Mouse (Mus musculus) ES-E14 (cell line): ENCODE measurements around the gene Ankub1. TPM values are rescaled to one million over a fixed set of nuclear protein-coding genes. Genes with fewer than 3 reads are reported as not detected.

Source experiments
- DNase-seq: peaks from one replicate; pipeline ENCODE4 v3.0.0-alpha.2; 2013; ENCODE audit warnings: low read depth, low spot score
- H3K27ac ChIP-seq: 2 replicates; pipeline ENCODE4 v1.5.1; 2012; ENCODE audit warnings: low read depth, mild to moderate bottlenecking, low read length, moderate library complexity, mixed read lengths; ENCODE audit not compliant: poor library complexity, insufficient read depth, severe bottlenecking
- H3K36me3 ChIP-seq: 2 replicates; pipeline ENCODE4 v1.6.1; 2012; ENCODE audit warnings: mild to moderate bottlenecking, low read length, moderate library complexity, mixed read lengths; ENCODE audit not compliant: control insufficient read depth, poor library complexity, insufficient read depth, severe bottlenecking
- H3K4me1 ChIP-seq, 2 experiments: fragments of 150-350 bp in 1 of 2; sonication (generic) in 1 of 2; 2 replicates each; pipeline ENCODE4 v1.6.1; 2012; ENCODE audit warnings: low read length in 2 of 2, mild to moderate bottlenecking in 1 of 2, mixed read lengths in 1 of 2; ENCODE audit not compliant: control insufficient read depth in 2 of 2, insufficient read depth in 2 of 2, poor library complexity in 1 of 2
- H3K4me3 ChIP-seq, 2 experiments: fragments of 150-350 bp in 1 of 2; sonication (generic) in 1 of 2; 2 replicates each; pipeline ENCODE4 v1.5.1; 2012; ENCODE audit warnings: low read length in 2 of 2, low read depth in 1 of 2, mild to moderate bottlenecking in 1 of 2, mixed read lengths in 1 of 2; ENCODE audit not compliant: insufficient read depth in 1 of 2, poor library complexity in 1 of 2, severe bottlenecking in 1 of 2
- H3K9ac ChIP-seq: 2 replicates; pipeline ENCODE4 v1.6.1; 2012; ENCODE audit warnings: low read depth, mild to moderate bottlenecking, low read length, mixed read lengths; ENCODE audit not compliant: poor library complexity, insufficient read depth, severe bottlenecking
- H3K9me3 ChIP-seq: fragments of 150-350 bp; sonication (generic); 2 replicates; pipeline ENCODE4 v1.6.1; 2012; ENCODE audit warnings: low read depth, mild to moderate bottlenecking, low read length; ENCODE audit not compliant: control insufficient read depth, insufficient read depth
- CHD2 ChIP-seq: IDR thresholded peaks from 2 replicates; pipeline ENCODE4 v1.6.1; 2014; ENCODE audit warnings: mild to moderate bottlenecking, low read depth, low read length, inconsistent platforms
- HCFC1 ChIP-seq: IDR thresholded peaks from 2 replicates; pipeline ENCODE4 v1.6.1; 2012; ENCODE audit warnings: low read length, inconsistent platforms, borderline replicate concordance; ENCODE audit not compliant: insufficient read depth
- MAFK ChIP-seq: IDR thresholded peaks from 2 replicates; pipeline ENCODE4 v1.6.1; 2014; ENCODE audit warnings: mild to moderate bottlenecking, low read depth, low read length, inconsistent platforms; ENCODE audit not compliant: insufficient read depth
- ZC3H11A ChIP-seq: IDR thresholded peaks from 2 replicates; pipeline ENCODE4 v1.6.1; 2012; ENCODE audit warnings: low read depth, mild to moderate bottlenecking, inconsistent platforms, low read length, borderline replicate concordance
- ZNF384 ChIP-seq: IDR thresholded peaks from 2 replicates; pipeline ENCODE4 v1.6.1; 2012; ENCODE audit warnings: low read depth, low read length, inconsistent platforms
- in situ Hi-C, 2 experiments: fragments of 600-800 bp; cut with MboI; formaldehyde crosslinking; loops; one replicate each; pipeline ENCODE4 v1.15.1; 2025; ENCODE audit warnings: low sequenced_read_pairs in 2 of 2, inconsistent platforms in 1 of 2; ENCODE audit not compliant: unreplicated experiment in 2 of 2
- total RNA-seq: library from RNA; depleted of rRNA; stranded (reverse); fragments of 300-350 nt; gene quantifications from 2 replicates; pipeline ENCODE4 v1.2.3, GENCODE M21; 2012

Gene Ankub1
- total RNA-seq, 1 experiment: not detected

DNA sequence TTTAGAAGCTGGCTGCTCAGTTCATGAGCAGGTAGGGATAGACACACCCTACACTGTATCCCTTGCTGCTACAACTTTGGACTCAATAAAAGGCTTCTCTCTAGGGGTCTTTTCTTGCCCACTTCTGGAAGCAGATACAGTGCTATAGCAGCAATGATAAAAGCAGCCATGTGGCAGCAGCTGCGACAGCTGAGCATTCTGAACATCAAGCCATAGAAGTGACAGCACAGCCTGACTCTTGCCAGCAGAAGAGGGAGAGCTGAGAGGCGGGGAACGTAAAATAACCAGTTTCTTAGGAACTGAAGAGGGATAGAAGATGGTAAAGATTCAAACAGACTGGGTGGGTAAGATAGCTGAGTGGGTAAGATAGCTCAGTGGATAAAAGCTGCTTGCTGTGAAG, 40.1 kb downstream of the Ankub1 start:
- Histone ChIP-seq H3K9ac (no peak overlapping the region), H3K4me1 (no peaks in the 10 kb centered on the region; a peak in 1 of 4 replicates), H3K4me3 (no peak overlapping the region), H3K9me3 (no peaks in the 10 kb centered on the region), H3K27ac (no peak overlapping the region), H3K36me3 (no peaks in the 10 kb centered on the region)
- DNase-seq: no peak
- in situ Hi-C loops: no loop called here
- no peak for TF ChIP-seq ZNF384
- TF ChIP-seq HCFC1: no peak
- TF ChIP-seq CHD2: no peak
- TF ChIP-seq ZC3H11A: no peak
- TF ChIP-seq MAFK: no peak

DNA sequence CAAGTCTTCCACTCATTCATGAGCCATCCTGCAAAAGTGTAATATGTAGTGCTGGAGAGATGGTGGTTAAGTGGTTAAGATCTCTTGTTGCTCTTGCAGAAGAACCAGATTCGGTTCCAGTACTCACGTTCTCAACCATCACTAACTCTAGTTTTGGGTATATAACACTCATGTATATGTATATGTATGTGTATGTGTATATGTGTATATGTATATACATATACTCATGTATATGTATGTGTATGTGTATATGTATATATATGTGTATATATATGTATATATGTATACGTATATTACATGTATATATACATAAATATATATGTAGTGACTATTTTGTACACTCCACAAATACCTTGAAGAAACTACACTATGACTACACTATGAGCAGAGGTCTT, 40.7 kb downstream of the Ankub1 start:
- in situ Hi-C loops: no loop called here
- Histone ChIP-seq H3K36me3 (no peaks in the 10 kb centered on the region), H3K9ac (no peak overlapping the region)

DNA sequence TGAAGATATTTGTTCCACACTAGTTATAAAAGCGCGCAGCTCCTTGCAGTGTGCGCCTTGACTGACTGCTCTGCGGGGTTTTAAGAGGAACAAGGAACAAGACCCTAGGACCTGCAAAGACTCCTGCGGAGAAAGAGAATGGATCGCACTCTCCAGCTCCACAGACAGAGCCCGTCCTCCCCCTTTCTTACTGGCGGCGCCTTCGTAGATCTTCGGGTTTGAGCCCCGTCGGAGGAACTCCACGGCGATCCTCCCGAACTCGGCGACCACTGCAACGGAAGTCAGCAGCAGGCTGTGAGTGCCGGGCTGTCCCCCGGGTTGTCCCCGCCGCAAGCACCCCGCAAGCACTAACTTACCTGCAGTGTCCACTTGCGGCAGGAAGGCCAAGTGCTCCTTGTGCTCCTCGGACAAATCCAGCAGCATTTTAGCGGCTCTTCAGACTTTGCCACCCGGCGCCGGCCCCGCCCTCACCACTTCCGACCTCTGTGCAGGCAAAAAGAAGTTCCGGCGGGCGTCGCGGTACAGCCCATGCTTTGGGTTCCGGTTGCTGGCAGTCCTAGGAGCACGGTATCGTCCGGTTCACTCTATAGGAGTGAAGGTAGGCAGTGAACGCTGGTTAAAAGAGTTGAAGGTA, 41.3 kb downstream of the Ankub1 start, which contains the start of gene Commd2:
TSS of gene Commd2 (minus strand) at position 485 of the 634 bp plus-strand sequence.
- TF ChIP-seq ZC3H11A (no peak), HCFC1 (peak; percentile 82), ZNF384 (no peak), CHD2 (no peak), MAFK (no peak)
- H3K9me3 ChIP-seq: no peaks in the 10 kb centered on the region
- in situ Hi-C loops: no loop called here

More for the DNA sequence above, 40.7 kb downstream of the Ankub1 start:
- peak overlapping the region; percentile 85 to 97 for H3K4me3 ChIP-seq
- no peak overlapping the region for H3K27ac ChIP-seq
- no peak for DNase-seq
- H3K4me1 ChIP-seq: no peaks in the 10 kb centered on the region; a peak in 1 of 4 replicates
- H3K9me3 ChIP-seq: no peaks in the 10 kb centered on the region
- TF ChIP-seq MAFK: no peak
- TF ChIP-seq ZC3H11A: no peak
- TF ChIP-seq HCFC1: no peak
- TF ChIP-seq ZNF384: no peak
- no peak for TF ChIP-seq CHD2

DNA sequence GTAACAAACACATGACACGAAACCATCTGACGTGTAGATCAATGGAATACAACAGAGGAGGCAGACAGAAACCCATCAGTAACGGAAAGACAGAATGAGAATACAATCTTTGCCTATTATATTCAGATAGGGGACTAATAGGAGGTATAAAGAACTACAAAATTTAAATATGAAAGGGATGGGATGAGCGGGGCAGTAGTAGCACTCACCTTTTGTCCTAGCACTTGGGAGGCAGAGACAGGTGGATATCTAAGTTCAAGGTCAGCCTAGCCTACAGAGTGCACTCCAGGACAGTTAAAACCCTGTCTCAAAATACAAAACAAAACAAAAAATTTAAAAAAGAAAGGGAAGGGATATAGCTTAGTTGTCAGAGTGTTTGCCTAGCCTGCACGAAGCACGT, 49.4 kb downstream of the Ankub1 start:
- H3K9ac ChIP-seq: no peak overlapping the region
- H3K4me1 ChIP-seq: no peaks in the 10 kb centered on the region
- no peaks in the 10 kb centered on the region for H3K9me3 ChIP-seq
- TF ChIP-seq MAFK: no peak
- no peak for TF ChIP-seq HCFC1
- TF ChIP-seq ZC3H11A: no peak
- no peak for TF ChIP-seq ZNF384
- no peak for TF ChIP-seq CHD2
- H3K36me3 ChIP-seq: peaks cover 6% of the 10 kb centered on the region
- no peak for DNase-seq
- in situ Hi-C loops: loop anchor here in 1 of 2 experiments (25.0 kb wide), 1 partner anchor 381 kb away; no protein-coding TSS in a partner anchor
- H3K4me3 ChIP-seq: no peak overlapping the region
- H3K27ac ChIP-seq: no peak overlapping the region

More for the DNA sequence above, 41.3 kb downstream of the Ankub1 start, which contains the start of gene Commd2:
- peak; percentile 78 for DNase-seq
- peak within 1 kb of the TSS; percentile 85 to 97 for H3K4me3 ChIP-seq
- H3K27ac ChIP-seq: no peak within 1 kb of the TSS; the same call in 1 of the 2 replicates
- H3K36me3 ChIP-seq: peaks cover 4% of the 10 kb centered on the region
- no peaks in the 10 kb centered on the region; a peak in 1 of 4 replicates for H3K4me1 ChIP-seq
- H3K9ac ChIP-seq: peak within 1 kb of the TSS; percentile 94
